Mouse (Mus musculus) bone marrow macrophage, adult 2 months (primary cell): Measurements from ENCODE around the gene Cbx3.

Source experiments
- CTCF ChIP-seq: IDR thresholded peaks from 2 replicates; pipeline ENCODE4 v1.5.1; 2012; ENCODE audit warnings: low read depth, mild to moderate bottlenecking, low read length, moderate library complexity
- POLR2A ChIP-seq: IDR thresholded peaks from 2 replicates; pipeline ENCODE4 v1.6.1; 2012; ENCODE audit warnings: mild to moderate bottlenecking, low read depth, low read length, borderline replicate concordance

DNA sequence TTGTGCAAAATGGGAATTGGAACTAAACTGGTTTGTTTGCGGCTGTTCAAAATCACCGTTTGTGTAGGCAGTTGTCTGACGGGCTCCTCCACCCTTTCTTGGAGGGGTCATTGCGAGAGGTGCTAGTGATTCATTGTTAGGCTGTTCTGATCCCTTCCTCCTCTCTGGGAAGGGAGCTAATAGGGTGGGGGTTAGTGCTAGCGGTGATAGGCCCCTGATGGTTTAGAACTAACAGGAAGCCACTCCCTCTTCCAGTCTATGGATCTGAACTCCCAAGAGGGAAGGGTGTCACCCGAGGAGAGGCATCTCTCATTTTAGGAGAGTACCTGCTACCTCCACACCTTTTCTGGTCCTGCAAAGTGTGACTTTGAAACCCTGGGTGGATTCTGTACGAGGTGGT, 35.9 kb upstream of the Cbx3 start:
- TF ChIP-seq CTCF (no peak), POLR2A (no peak)
